ENCODE assay signal across 16 mouse cellular contexts in genomic region chr1:135813071-135813470, GRCm38 (mm10). TPM values are rescaled to one million over a fixed set of nuclear protein-coding genes. Genes with fewer than 3 reads are reported as not detected.
DNase-seq lines count a peak whose midpoint lies in the region; ATAC-seq and TF ChIP-seq lines count a peak whose summit lies in the region.
"Had no signal": no experiment of that assay in that cellular context is flagged by ENCODE, and none has a peak within 500 bp of the region (broad histone marks: within the 10 kb centered on the region; RNA-seq: fewer than 3 reads in every experiment).

No protein-coding gene starts in this region.

- ATAC-seq in embryonic facial prominence, embryonic 15.5 days (ENCODE audit: insufficient number of reproducible peaks, low FRiP score, low TSS enrichment, low read depth) = no peak
- ATAC-seq in heart, embryonic 16.5 days (replicated peaks; ENCODE audit: extremely low read depth, insufficient read depth, low FRiP score) = peak; percentile 33
- ATAC-seq in kidney, postnatal 0 days (replicated peaks; ENCODE audit: low FRiP score, low read depth) = no peak
- no peak for ATAC-seq in kidney, embryonic 15.5 days (replicated peaks; ENCODE audit: low FRiP score)
- ATAC-seq in stomach, embryonic 16.5 days (ENCODE audit: insufficient read depth, low FRiP score) = peak; percentile 34; the same call in 1 of the 2 replicates
- ATAC-seq: hindbrain, embryonic 16.5 days; liver, postnatal 0 days had no signal

- 67% methylated on average over 4 of the region's 4 CpGs for WGBS in embryonic facial prominence, embryonic 15.5 days
- WGBS in embryonic facial prominence, embryonic 10.5 days = 83% methylated on average over 4 of the region's 4 CpGs
- WGBS in heart, embryonic 16.5 days = 48% methylated on average over 4 of the region's 4 CpGs
- 55% methylated on average over 4 of the region's 4 CpGs for WGBS in kidney, postnatal 0 days
- 69% methylated on average over 4 of the region's 4 CpGs for WGBS in kidney, embryonic 15.5 days
- 53% methylated on average over 4 of the region's 4 CpGs for WGBS in stomach, embryonic 16.5 days

- no peak overlapping the region for H3K4me2 ChIP-seq in embryonic facial prominence, embryonic 15.5 days (replicated peaks)
- peak overlapping the region; percentile 14; the same call in 1 of the 2 replicates for H3K4me2 ChIP-seq in heart, embryonic 16.5 days (ENCODE audit: low read depth, low read length)
- H3K4me2 ChIP-seq in kidney, postnatal 0 days (ENCODE audit: low read length) = no peak overlapping the region
- H3K4me2 ChIP-seq in kidney, embryonic 15.5 days = no peak overlapping the region
- no peak overlapping the region; the same call in 1 of the 2 replicates for H3K4me2 ChIP-seq in stomach, embryonic 16.5 days (ENCODE audit: low read depth, low read length)
- H3K4me2 ChIP-seq: embryonic facial prominence, embryonic 13.5 days; neural tube, embryonic 15.5 days had no signal

- peak overlapping the region; percentile 68 for H3K27ac ChIP-seq in embryonic facial prominence, embryonic 15.5 days (replicated peaks)
- no peak overlapping the region for H3K27ac ChIP-seq in embryonic facial prominence, embryonic 10.5 days (replicated peaks)
- peak overlapping the region; percentile 89 for H3K27ac ChIP-seq in heart, embryonic 16.5 days (ENCODE audit: low read length)
- H3K27ac ChIP-seq in kidney, postnatal 0 days = peak overlapping the region; percentile 25; the same call in 1 of the 2 replicates
- H3K27ac ChIP-seq in kidney, embryonic 15.5 days = no peak overlapping the region; the same call in 1 of the 2 replicates
- H3K27ac ChIP-seq in stomach, embryonic 16.5 days (ENCODE audit: low read length) = peak overlapping the region; percentile 95
- H3K27ac ChIP-seq: embryonic facial prominence, embryonic 13.5 days; forebrain, embryonic 10.5 days; neural tube, embryonic 15.5 days had no signal

- H3K4me1 ChIP-seq in embryonic facial prominence, embryonic 15.5 days = peaks cover 12% of the 10 kb centered on the region
- H3K4me1 ChIP-seq in embryonic facial prominence, embryonic 10.5 days = peaks cover 11% of the 10 kb centered on the region
- peaks cover 27% of the 10 kb centered on the region for H3K4me1 ChIP-seq in heart, embryonic 16.5 days (ENCODE audit: control insufficient read depth, insufficient read depth, low read length)
- H3K4me1 ChIP-seq in kidney, postnatal 0 days (replicated peaks; ENCODE audit: insufficient read depth, low read length) = peaks cover 10% of the 10 kb centered on the region; the same call in 1 of the 2 replicates
- peaks cover 33% of the 10 kb centered on the region for H3K4me1 ChIP-seq in kidney, embryonic 15.5 days
- peaks cover 17% of the 10 kb centered on the region; the same call in 1 of the 2 replicates for H3K4me1 ChIP-seq in stomach, embryonic 16.5 days (ENCODE audit: control insufficient read depth, insufficient read depth, low read length)

- intact Hi-C loops in heart, postnatal 14 days (cut with DNase I) = no loop called here

- no peak for DNase-seq in embryonic facial prominence, embryonic 10.5 days (ENCODE audit: low spot score)
- no peak for DNase-seq in heart, postnatal 14 days
- DNase-seq in kidney, postnatal 0 days (ENCODE audit: low spot score) = no peak
- DNase-seq in spleen, postnatal 10 days (ENCODE audit: low spot score in 2 of 2) = no peak
- DNase-seq: cerebellum, adult 11 months; liver, postnatal 0 days; retina, postnatal 1 day had no signal

- peaks cover 23% of the 10 kb centered on the region for H3K27me3 ChIP-seq in embryonic facial prominence, embryonic 15.5 days
- H3K27me3 ChIP-seq in embryonic facial prominence, embryonic 10.5 days (replicated peaks; ENCODE audit: low read depth, poor library complexity, severe bottlenecking) = peaks cover 59% of the 10 kb centered on the region
- peaks cover 5% of the 10 kb centered on the region for H3K27me3 ChIP-seq in heart, embryonic 16.5 days (ENCODE audit: control insufficient read depth, insufficient read depth, low read length)
- H3K27me3 ChIP-seq in kidney, postnatal 0 days (ENCODE audit: insufficient read depth, low read length) = no peaks in the 10 kb centered on the region
- peaks cover 20% of the 10 kb centered on the region for H3K27me3 ChIP-seq in kidney, embryonic 15.5 days
- H3K27me3 ChIP-seq in stomach, embryonic 16.5 days (ENCODE audit: control insufficient read depth, insufficient read depth, low read length) = no peaks in the 10 kb centered on the region

- H3K4me3 ChIP-seq in embryonic facial prominence, embryonic 15.5 days (replicated peaks) = no peak overlapping the region
- H3K4me3 ChIP-seq in embryonic facial prominence, embryonic 10.5 days = no peak overlapping the region
- no peak overlapping the region for H3K4me3 ChIP-seq in heart, embryonic 16.5 days (ENCODE audit: low read length)
- H3K4me3 ChIP-seq in kidney, postnatal 0 days (replicated peaks; ENCODE audit: low read depth, low read length) = no peak overlapping the region
- H3K4me3 ChIP-seq in kidney, embryonic 15.5 days (replicated peaks) = no peak overlapping the region
- H3K4me3 ChIP-seq in stomach, embryonic 16.5 days (replicated peaks; ENCODE audit: low read length) = no peak overlapping the region
- H3K4me3 ChIP-seq: embryonic facial prominence, embryonic 13.5 days; forebrain, embryonic 10.5 days; neural tube, embryonic 15.5 days had no signal

- no peak overlapping the region for H3K9ac ChIP-seq in embryonic facial prominence, embryonic 15.5 days
- H3K9ac ChIP-seq in heart, embryonic 16.5 days (ENCODE audit: low read length) = peak overlapping the region; percentile 57
- H3K9ac ChIP-seq in kidney, postnatal 0 days (ENCODE audit: low read depth, low read length) = no peak overlapping the region
- no peak overlapping the region for H3K9ac ChIP-seq in kidney, embryonic 15.5 days
- 0 out of 2 replicates have a peak overlapping the region, but pooled peaks have one; percentile 31 for H3K9ac ChIP-seq in stomach, embryonic 16.5 days (ENCODE audit: low read length)
- H3K9ac ChIP-seq: embryonic facial prominence, embryonic 13.5 days; liver, postnatal 0 days; neural tube, embryonic 15.5 days had no signal

- H3K9me3 ChIP-seq in embryonic facial prominence, embryonic 15.5 days (replicated peaks) = no peaks in the 10 kb centered on the region
- H3K9me3 ChIP-seq in embryonic facial prominence, embryonic 10.5 days = no peaks in the 10 kb centered on the region
- no peaks in the 10 kb centered on the region for H3K9me3 ChIP-seq in heart, embryonic 16.5 days (replicated peaks; ENCODE audit: control insufficient read depth, low read length)
- H3K9me3 ChIP-seq in kidney, postnatal 0 days (replicated peaks; ENCODE audit: low read length) = no peaks in the 10 kb centered on the region
- H3K9me3 ChIP-seq in kidney, embryonic 15.5 days (replicated peaks) = no peaks in the 10 kb centered on the region
- H3K9me3 ChIP-seq in stomach, embryonic 16.5 days (replicated peaks; ENCODE audit: control insufficient read depth, low read length) = no peaks in the 10 kb centered on the region
- H3K9me3 ChIP-seq: embryonic facial prominence, embryonic 13.5 days; forebrain, embryonic 10.5 days; neural tube, embryonic 15.5 days had no signal

- no peaks in the 10 kb centered on the region for H3K36me3 ChIP-seq in embryonic facial prominence, embryonic 15.5 days
- H3K36me3 ChIP-seq in embryonic facial prominence, embryonic 10.5 days (replicated peaks) = no peaks in the 10 kb centered on the region
- H3K36me3 ChIP-seq in heart, embryonic 16.5 days (ENCODE audit: control insufficient read depth, insufficient read depth) = peaks cover 16% of the 10 kb centered on the region
- no peaks in the 10 kb centered on the region for H3K36me3 ChIP-seq in kidney, postnatal 0 days (ENCODE audit: insufficient read depth, low read length)
- no peaks in the 10 kb centered on the region for H3K36me3 ChIP-seq in kidney, embryonic 15.5 days
- no peaks in the 10 kb centered on the region for H3K36me3 ChIP-seq in stomach, embryonic 16.5 days (ENCODE audit: control insufficient read depth, insufficient read depth, low read length)
- H3K36me3 ChIP-seq: embryonic facial prominence, embryonic 13.5 days; forebrain, embryonic 10.5 days; neural tube, embryonic 15.5 days had no signal

- no peak for TF ChIP-seq CTCF in kidney, postnatal 0 days (IDR thresholded peaks at IDR 0.05; ENCODE audit: low read depth)

RNA-seq across cellular contexts. Expression of gene Lad1, which starts 5.3 kb away (rescaled TPM):
- 57.9 and 58.0 TPM in 2 replicates for polyA plus RNA-seq in embryonic facial prominence, embryonic 15.5 days (2015; fragmentation: Nextera tagmentation; extraction: Ambion mirVana)
- 7.5 TPM in 2 replicates for polyA plus RNA-seq in embryonic facial prominence, embryonic 10.5 days (2016; fragmentation: Nextera tagmentation; extraction: Ambion mirVana)
- polyA plus RNA-seq in heart, embryonic 16.5 days (2015; fragmentation: Nextera tagmentation; extraction: Ambion mirVana) = 5.9 TPM in 2 replicates
- 1 to 10 TPM; 4.9 to 6.0 TPM for total RNA-seq in heart, postnatal 14 days (2021)
- polyA plus RNA-seq in kidney, postnatal 0 days (2015; fragmentation: Nextera tagmentation; extraction: Ambion mirVana) = 28.4 and 33.2 TPM in 2 replicates
- polyA plus RNA-seq in kidney, embryonic 15.5 days (2015; fragmentation: Nextera tagmentation; extraction: Ambion mirVana) = 21.7 and 22.1 TPM in 2 replicates
- polyA plus RNA-seq in stomach, embryonic 16.5 days (2015; fragmentation: Nextera tagmentation; extraction: Ambion mirVana) = 109 and 142 TPM in 2 replicates
- total RNA-seq: CH12.LX had no signal

RNA-seq across cellular contexts. Expression of gene Tnnt2, which starts 23.1 kb away (rescaled TPM):
- 151 and 208 TPM in 2 replicates for polyA plus RNA-seq in embryonic facial prominence, embryonic 15.5 days (2015; fragmentation: Nextera tagmentation; extraction: Ambion mirVana)
- 1.1 and 4.4 TPM in 2 replicates for polyA plus RNA-seq in embryonic facial prominence, embryonic 10.5 days (2016; fragmentation: Nextera tagmentation; extraction: Ambion mirVana)
- 9,605 and 10,628 TPM in 2 replicates for polyA plus RNA-seq in heart, embryonic 16.5 days (2015; fragmentation: Nextera tagmentation; extraction: Ambion mirVana)
- 1,000 to 10,000 TPM; 7,950 to 8,027 TPM for total RNA-seq in heart, postnatal 14 days (2021)
- 2.0 and 5.7 TPM in 2 replicates for polyA plus RNA-seq in kidney, postnatal 0 days (2015; fragmentation: Nextera tagmentation; extraction: Ambion mirVana)
- polyA plus RNA-seq in kidney, embryonic 15.5 days (2015; fragmentation: Nextera tagmentation; extraction: Ambion mirVana) = 22.2 and 39.9 TPM in 2 replicates
- polyA plus RNA-seq in stomach, embryonic 16.5 days (2015; fragmentation: Nextera tagmentation; extraction: Ambion mirVana) = 40.8 and 48.4 TPM in 2 replicates

RNA-seq across cellular contexts. Expression of gene Tnni1, which starts 33.8 kb away (rescaled TPM):
- polyA plus RNA-seq in embryonic facial prominence, embryonic 15.5 days (2015; fragmentation: Nextera tagmentation; extraction: Ambion mirVana) = 297 and 410 TPM in 2 replicates
- 5.5 and 7.9 TPM in 2 replicates for polyA plus RNA-seq in embryonic facial prominence, embryonic 10.5 days (2016; fragmentation: Nextera tagmentation; extraction: Ambion mirVana)
- polyA plus RNA-seq in heart, embryonic 16.5 days (2015; fragmentation: Nextera tagmentation; extraction: Ambion mirVana) = 4,265 and 4,826 TPM in 2 replicates
- 10 to 100 TPM; 18.6 to 29.4 TPM for total RNA-seq in heart, postnatal 14 days (2021)
- 7.9 and 8.9 TPM in 2 replicates for polyA plus RNA-seq in kidney, postnatal 0 days (2015; fragmentation: Nextera tagmentation; extraction: Ambion mirVana)
- polyA plus RNA-seq in kidney, embryonic 15.5 days (2015; fragmentation: Nextera tagmentation; extraction: Ambion mirVana) = 36.1 and 56.2 TPM in 2 replicates
- polyA plus RNA-seq in stomach, embryonic 16.5 days (2015; fragmentation: Nextera tagmentation; extraction: Ambion mirVana) = 6.2 and 84.9 TPM in 2 replicates

RNA-seq across cellular contexts. Expression of gene Phlda3, which starts 47.2 kb away (rescaled TPM):
- polyA plus RNA-seq in embryonic facial prominence, embryonic 15.5 days (2015; fragmentation: Nextera tagmentation; extraction: Ambion mirVana) = 113 and 119 TPM in 2 replicates
- 29.0 and 32.2 TPM in 2 replicates for polyA plus RNA-seq in embryonic facial prominence, embryonic 10.5 days (2016; fragmentation: Nextera tagmentation; extraction: Ambion mirVana)
- polyA plus RNA-seq in heart, embryonic 16.5 days (2015; fragmentation: Nextera tagmentation; extraction: Ambion mirVana) = 77.1 and 80.4 TPM in 2 replicates
- 10 to 100 TPM; 17.2 to 18.4 TPM for total RNA-seq in heart, postnatal 14 days (2021)
- 76.4 and 78.4 TPM in 2 replicates for polyA plus RNA-seq in kidney, postnatal 0 days (2015; fragmentation: Nextera tagmentation; extraction: Ambion mirVana)
- polyA plus RNA-seq in kidney, embryonic 15.5 days (2015; fragmentation: Nextera tagmentation; extraction: Ambion mirVana) = 79.5 and 86.2 TPM in 2 replicates
- polyA plus RNA-seq in stomach, embryonic 16.5 days (2015; fragmentation: Nextera tagmentation; extraction: Ambion mirVana) = 77.4 and 80.5 TPM in 2 replicates

Comparison
In these comparisons a context has a peak if more than half of its experiments do, and no peak if none do; other contexts are left out.
1. H3K27ac ChIP-seq: peak in embryonic facial prominence, embryonic 15.5 days (single experiment), heart, embryonic 16.5 days (single experiment), kidney, postnatal 0 days (single experiment) and stomach, embryonic 16.5 days (single experiment); none in embryonic facial prominence, embryonic 10.5 days (single experiment) and kidney, embryonic 15.5 days (single experiment).
2. ATAC-seq: peak in heart, embryonic 16.5 days (single experiment) and stomach, embryonic 16.5 days (single experiment); none in embryonic facial prominence, embryonic 15.5 days (single experiment), kidney, postnatal 0 days (single experiment) and kidney, embryonic 15.5 days (single experiment).
3. H3K9ac ChIP-seq: peak in heart, embryonic 16.5 days (single experiment) and stomach, embryonic 16.5 days (single experiment); none in embryonic facial prominence, embryonic 15.5 days (single experiment), kidney, postnatal 0 days (single experiment) and kidney, embryonic 15.5 days (single experiment).
4. RNA of gene Tnnt2, which starts 23.1 kb away (polyA plus RNA-seq): 9,605 to 10,628 TPM in heart, embryonic 16.5 days; 151 to 208 TPM in embryonic facial prominence, embryonic 15.5 days, 40.8 to 48.4 TPM in stomach, embryonic 16.5 days, 22.2 to 39.9 TPM in kidney, embryonic 15.5 days, 2.0 to 5.7 TPM in kidney, postnatal 0 days and 1.1 to 4.4 TPM in embryonic facial prominence, embryonic 10.5 days; every median in the first group is over 10 times any median in the second.
5. RNA of gene Tnni1, which starts 33.8 kb away (polyA plus RNA-seq): 4,265 to 4,826 TPM in heart, embryonic 16.5 days; 297 to 410 TPM in embryonic facial prominence, embryonic 15.5 days, 6.2 to 84.9 TPM in stomach, embryonic 16.5 days, 36.1 to 56.2 TPM in kidney, embryonic 15.5 days, 7.9 to 8.9 TPM in kidney, postnatal 0 days and 5.5 to 7.9 TPM in embryonic facial prominence, embryonic 10.5 days; every median in the first group is over 10 times any median in the second.